Mouse (Mus musculus) liver, adult 2 months (tissue): ENCODE measurements at regions not wholly inside any gene's neighbourhood (a gene's known extent, or its start where the extent isn't known, plus 50 kb on each side); places are given as distances from the start of the nearest gene placed in this dataset.

Source experiments
- CTCF ChIP-seq: fragments of 200-500 bp; IDR thresholded peaks from 2 replicates; pipeline ENCODE4 v1.5.1; 2011; ENCODE audit warnings: low read depth, low read length, control low read depth
- POLR2A ChIP-seq: fragments of 200-500 bp; IDR thresholded peaks from 2 replicates; pipeline ENCODE4 v1.6.1; 2011; ENCODE audit warnings: low read length, control low read depth; ENCODE audit not compliant: insufficient read depth; ENCODE audit errors: extremely low read depth

DNA sequence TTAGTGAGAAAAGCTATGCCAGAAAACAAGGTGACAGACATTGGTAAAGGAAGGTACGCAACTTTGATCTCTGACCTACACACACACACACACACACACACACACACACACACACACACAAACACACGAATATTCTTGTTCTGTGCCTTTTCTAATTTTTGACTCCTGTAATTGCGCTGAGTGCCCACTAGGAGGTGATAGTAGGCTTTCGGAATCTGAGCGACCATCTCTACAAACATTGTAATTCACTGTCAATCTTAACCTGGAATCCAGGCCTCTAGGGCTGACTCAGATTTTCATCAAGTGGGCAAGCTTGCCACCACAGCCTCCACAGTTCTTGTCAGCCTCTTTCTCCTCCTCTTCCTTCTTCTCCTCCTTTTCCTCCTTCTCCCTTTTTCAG, 165.2 kb upstream of the Zkscan2 start:
- TF ChIP-seq CTCF: no peak
- TF ChIP-seq POLR2A: no peak
